Mouse (Mus musculus) G1E (cell line): ENCODE data around the gene Nol6.

Experiments
- CTCF ChIP-seq: IDR thresholded peaks from 2 replicates; pipeline ENCODE4 v1.5.1; 2012; ENCODE audit warnings: low read depth, low read length, inconsistent platforms, mixed read lengths
- GATA1 ChIP-seq: IDR thresholded peaks from 2 replicates; pipeline ENCODE4 v1.6.1; 2012; ENCODE audit warnings: borderline replicate concordance, low read length, inconsistent platforms, mixed read lengths

- TF ChIP-seq CTCF (no peak), GATA1 (no peak)
Observed at GRCm38 (mm10) chr4:41071500-41072429, 52.5 kb downstream of the Nol6 start.
